Mouse (Mus musculus): ENCODE results near the gene Ccdc162.

- TF ChIP-seq CTCF (IDR thresholded peaks at IDR 0.05; ENCODE audit: insufficient read depth, low read depth, low read length) (no peak), POLR2A (IDR thresholded peaks at IDR 0.05; ENCODE audit: insufficient read depth, low read depth, low read length) (no peak)
These were observed 50.9 kb downstream of the Ccdc162 start for GRCm38 (mm10) chr10:41665498-41665897.

Measured in olfactory bulb, adult 2 months (tissue).